25 mouse cellular contexts compared by ENCODE assay signal in genomic region chr6:143554946-143555345, GRCm38 (mm10).
DNase-seq lines count a peak whose midpoint lies in the region; ATAC-seq and TF ChIP-seq lines count a peak whose summit lies in the region.
"Had no signal": no experiment of that assay in that cellular context is flagged by ENCODE, and none has a peak within 500 bp of the region (broad histone marks: within the 10 kb centered on the region; RNA-seq: fewer than 3 reads in every experiment).

No protein-coding gene starts in this region.

- H3K4me1 ChIP-seq in kidney, postnatal 0 days (replicated peaks; ENCODE audit: insufficient read depth, low read length) = no peaks in the 10 kb centered on the region
- no peaks in the 10 kb centered on the region for H3K4me1 ChIP-seq in lung, embryonic 14.5 days (ENCODE audit: insufficient read depth)
- H3K4me1 ChIP-seq: heart, embryonic 15.5 days; hindbrain, embryonic 15.5 days; liver, embryonic 12.5 days had no signal

- ATAC-seq in kidney, postnatal 0 days (replicated peaks; ENCODE audit: low FRiP score, low read depth) = no peak
- ATAC-seq in lung, embryonic 14.5 days (ENCODE audit: insufficient read depth) = no peak
- ATAC-seq: forebrain, embryonic 14.5 days; liver, embryonic 12.5 days had no signal

- 71% methylated on average over 3 of the region's 3 CpGs for WGBS in kidney, postnatal 0 days
- WGBS in lung, embryonic 14.5 days = 78% methylated on average over 3 of the region's 3 CpGs

- no peak overlapping the region for H3K9ac ChIP-seq in kidney, postnatal 0 days (ENCODE audit: low read depth, low read length)
- no peak overlapping the region for H3K9ac ChIP-seq in lung, embryonic 14.5 days
- H3K9ac ChIP-seq: embryonic facial prominence, embryonic 13.5 days; heart, embryonic 15.5 days; hindbrain, embryonic 15.5 days; limb, embryonic 12.5 days; liver, embryonic 12.5 days; lung, embryonic 15.5 days had no signal

- no peaks in the 10 kb centered on the region for H3K36me3 ChIP-seq in kidney, postnatal 0 days (ENCODE audit: insufficient read depth, low read length)
- no peaks in the 10 kb centered on the region for H3K36me3 ChIP-seq in lung, embryonic 14.5 days (ENCODE audit: insufficient read depth)
- H3K36me3 ChIP-seq: embryonic facial prominence, embryonic 13.5 days; heart, embryonic 15.5 days; hindbrain, embryonic 15.5 days; limb, embryonic 12.5 days; liver, embryonic 12.5 days; lung, embryonic 15.5 days had no signal

- DNase-seq in kidney, postnatal 0 days (ENCODE audit: low spot score) = peak; percentile 27
- no peak for DNase-seq in kidney, adult 11 months
- DNase-seq in lung, embryonic 14.5 days = peak; percentile 22
- no peak for DNase-seq in lung, adult 18-20 months
- peak; percentile 74 for DNase-seq in brain, adult 2 months (ENCODE audit: low read depth, low spot score)
- peak; percentile 60 for DNase-seq in telencephalon, adult 2 months (ENCODE audit: low read depth, low spot score)
- DNase-seq in retina, embryonic 14.5 days (ENCODE audit: low spot score) = no peak
- DNase-seq: adrenal gland, adult 2 months; cerebellum, adult 8-10 months; gastrocnemius, postnatal 14 days; heart, adult 18-20 months; heart, postnatal 4 days; kidney, adult 18-20 months; kidney, postnatal 10 days; spleen, adult 18-20 months; thymus, adult 18-20 months; thymus, postnatal 4 days had no signal

- peak; percentile 50 for TF ChIP-seq CTCF in kidney, postnatal 0 days (IDR thresholded peaks at IDR 0.05; ENCODE audit: low read depth)
- TF ChIP-seq CTCF in lung, embryonic 14.5 days (IDR thresholded peaks at IDR 0.05; ENCODE audit: low read depth) = no peak

- H3K27ac ChIP-seq in kidney, postnatal 0 days = no peak overlapping the region
- no peak overlapping the region for H3K27ac ChIP-seq in lung, embryonic 14.5 days (ENCODE audit: low read depth)
- H3K27ac ChIP-seq: embryonic facial prominence, embryonic 13.5 days; heart, embryonic 15.5 days; hindbrain, embryonic 15.5 days; limb, embryonic 12.5 days; liver, embryonic 12.5 days; lung, embryonic 15.5 days had no signal

- no peaks in the 10 kb centered on the region for H3K9me3 ChIP-seq in kidney, postnatal 0 days (replicated peaks; ENCODE audit: low read length)
- H3K9me3 ChIP-seq in lung, embryonic 14.5 days (ENCODE audit: low read depth, low read length) = no peaks in the 10 kb centered on the region
- H3K9me3 ChIP-seq: embryonic facial prominence, embryonic 13.5 days; heart, embryonic 15.5 days; hindbrain, embryonic 15.5 days; limb, embryonic 12.5 days; liver, embryonic 12.5 days; lung, embryonic 15.5 days had no signal

- H3K27me3 ChIP-seq in kidney, postnatal 0 days (ENCODE audit: insufficient read depth, low read length) = no peaks in the 10 kb centered on the region
- H3K27me3 ChIP-seq in lung, embryonic 14.5 days (ENCODE audit: insufficient read depth, low read length) = 0 out of 2 replicates have a peak, but pooled peaks cover 4% of the 10 kb centered on the region
- H3K27me3 ChIP-seq: embryonic facial prominence, embryonic 13.5 days; heart, embryonic 15.5 days; hindbrain, embryonic 15.5 days; limb, embryonic 12.5 days; liver, embryonic 12.5 days; lung, embryonic 15.5 days had no signal

- no peak overlapping the region for H3K4me2 ChIP-seq in kidney, postnatal 0 days (ENCODE audit: low read length)
- H3K4me2 ChIP-seq in lung, embryonic 14.5 days = no peak overlapping the region
- H3K4me2 ChIP-seq: embryonic facial prominence, embryonic 13.5 days; heart, embryonic 15.5 days; hindbrain, embryonic 15.5 days; limb, embryonic 12.5 days; liver, embryonic 12.5 days; lung, embryonic 15.5 days; midbrain, embryonic 11.5 days had no signal

- H3K4me3 ChIP-seq in kidney, postnatal 0 days (replicated peaks; ENCODE audit: low read depth, low read length) = no peak overlapping the region
- no peak overlapping the region for H3K4me3 ChIP-seq in lung, embryonic 14.5 days (ENCODE audit: low read depth, low read length)
- H3K4me3 ChIP-seq: embryonic facial prominence, embryonic 13.5 days; heart, embryonic 15.5 days; hindbrain, embryonic 15.5 days; limb, embryonic 12.5 days; liver, embryonic 12.5 days; lung, embryonic 15.5 days had no signal

Comparison
In these comparisons a context has a peak if more than half of its experiments do, and no peak if none do; other contexts are left out.
1. DNase-seq: peak in kidney, postnatal 0 days (single experiment), lung, embryonic 14.5 days (single experiment), brain, adult 2 months (single experiment) and telencephalon, adult 2 months (single experiment); none in kidney, adult 11 months (single experiment), lung, adult 18-20 months (0 of 2) and retina, embryonic 14.5 days (single experiment).